Mouse (Mus musculus) stomach, postnatal 0 days (tissue): Measurements from ENCODE around the gene Arap1.

ENCODE experiments used
- CTCF ChIP-seq: IDR thresholded peaks from 2 replicates; pipeline ENCODE4 v1.5.1; 2016; ENCODE audit warnings: antibody characterized with exemption, low read depth, mild to moderate bottlenecking, moderate library complexity
- EP300 ChIP-seq: optimal IDR thresholded peaks from 2 replicates; pipeline ENCODE3; 2016; ENCODE audit warnings: antibody characterized with exemption

DNA sequence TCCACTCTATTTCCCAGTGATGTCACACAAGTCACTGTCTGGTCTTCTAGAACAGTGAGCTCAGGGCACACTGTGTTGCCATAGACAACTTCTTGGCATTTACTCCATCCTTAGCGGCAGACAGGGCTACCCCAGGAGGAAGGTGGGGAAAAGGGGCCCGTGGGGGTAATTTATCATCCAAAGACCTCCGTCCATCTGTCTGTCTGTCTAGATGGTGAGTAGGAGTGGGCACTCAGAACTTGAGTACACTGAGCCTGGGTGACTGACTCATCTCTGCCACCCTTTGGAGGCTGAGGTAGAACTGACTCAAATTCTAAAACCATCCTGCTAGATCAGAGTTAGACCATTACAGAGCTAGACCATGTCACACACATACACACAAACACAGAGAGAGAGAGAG, 30.9 kb upstream of the Arap1 start, which contains the start of gene Stard10:
- TF ChIP-seq CTCF (no peak), EP300 (no peak)
